Mouse (Mus musculus) forebrain, postnatal 0 days (tissue): Measurements from ENCODE around the gene Gm43191. TPM values are rescaled to one million over a fixed set of nuclear protein-coding genes. Genes with fewer than 3 reads are reported as not detected.
"Not testable (repeated sequence)": the region's sequence is repeated elsewhere in the genome, so short reads cannot be mapped to it uniquely, and the experiment has no call there.

Source experiments
- ATAC-seq: fragments of 200-750 bp; cut with Nextera tagmentation; 2 replicates; pipeline ENCODE4 v1.8.0; 2017; ENCODE audit warnings: mild to moderate bottlenecking, moderate library complexity
- DNase-seq: peaks from one replicate; pipeline ENCODE4 v3.0.0-alpha.2; 2015
- H3K27ac ChIP-seq: fragments of 300-500 bp; sonication (generic); 2 replicates; pipeline ENCODE4 v1.5.1; 2014; ENCODE audit warnings: low read depth, mild to moderate bottlenecking, antibody characterized with exemption, low read length, moderate library complexity, mixed read lengths
- H3K27me3 ChIP-seq: fragments of 300-500 bp; sonication (generic); 2 replicates; pipeline ENCODE4 v1.6.1; 2014; ENCODE audit warnings: mild to moderate bottlenecking, low read length, mixed read lengths; ENCODE audit not compliant: insufficient read depth
- H3K36me3 ChIP-seq: fragments of 300-500 bp; sonication (generic); 2 replicates; pipeline ENCODE4 v1.6.1; 2014; ENCODE audit warnings: mild to moderate bottlenecking, moderate library complexity; ENCODE audit not compliant: insufficient read depth
- H3K4me1 ChIP-seq: fragments of 300-500 bp; sonication (generic); 2 replicates; pipeline ENCODE4 v1.6.1; 2014; ENCODE audit warnings: antibody characterized with exemption; ENCODE audit not compliant: insufficient read depth
- H3K4me2 ChIP-seq: fragments of 300-500 bp; sonication (generic); 2 replicates; pipeline ENCODE4 v1.6.1; 2014; ENCODE audit warnings: low read depth, mild to moderate bottlenecking, moderate library complexity
- H3K4me3 ChIP-seq: fragments of 300-500 bp; sonication (generic); 2 replicates; pipeline ENCODE4 v1.5.1; 2014; ENCODE audit warnings: low read depth, low read length, mixed read lengths
- H3K9ac ChIP-seq: fragments of 300-500 bp; sonication (generic); 2 replicates; pipeline ENCODE4 v1.6.1; 2014; ENCODE audit warnings: mild to moderate bottlenecking
- H3K9me3 ChIP-seq: fragments of 300-500 bp; sonication (generic); 2 replicates; pipeline ENCODE4 v1.6.1; 2016; ENCODE audit warnings: low read length
- CTCF ChIP-seq: sonication (generic); IDR thresholded peaks from 2 replicates; pipeline ENCODE4 v1.5.1; 2016; ENCODE audit warnings: antibody characterized with exemption, control low read depth, low read depth
- WGBS: fragments of 180-500 bp; shearing (Covaris S2); extraction: QIAGEN DNeasy Blood & Tissue Kit; methylation state at CpG from one replicate; pipeline ENCODE4 v1.1.7; 2014; 5-methylcytosine and 5-hydroxymethylcytosine counted together
- polyA plus RNA-seq: library from polyadenylated mRNA; unstranded; fragments of >200 nt; fragmentation: Nextera tagmentation; extraction: Ambion mirVana; gene quantifications from 2 replicates; pipeline ENCODE4 v1.2.1, GENCODE M21; 2015
- total RNA-seq: library from RNA; depleted of rRNA; stranded (reverse); fragments of >200 nt; gene quantifications from 2 replicates; pipeline ENCODE4 v1.2.3, GENCODE M21; 2014

Gene Gm43191
- total and polyA plus RNA-seq, 2 experiments from 2014 or later, result not detected

DNA sequence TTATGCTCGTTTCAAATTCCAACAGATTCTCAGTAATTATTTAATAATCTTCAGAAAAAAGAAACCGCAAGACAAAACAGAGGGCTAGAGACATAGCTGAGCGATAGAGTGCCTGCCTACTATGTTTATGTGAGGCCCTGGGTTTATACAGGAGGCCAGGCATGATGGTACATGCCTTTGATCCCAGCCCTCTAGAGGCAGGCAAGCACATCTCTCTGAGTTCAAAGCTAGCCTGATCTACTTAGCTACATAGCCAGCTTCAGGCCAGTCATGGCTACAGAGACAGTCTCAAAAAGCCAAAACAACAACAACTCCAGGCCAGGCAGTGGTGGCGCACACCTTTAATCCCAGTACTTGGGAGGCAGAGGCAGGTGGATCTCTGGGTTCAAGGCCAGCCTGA is 20.5 kb upstream of the Gm43191 start:
- no peaks in the 10 kb centered on the region for H3K36me3 ChIP-seq
- no peak for TF ChIP-seq CTCF
- H3K4me1 ChIP-seq, result no peaks in the 10 kb centered on the region
- no peak overlapping the region for H3K4me3 ChIP-seq
- DNase-seq (no peak), ATAC-seq (no peak)
- no peaks in the 10 kb centered on the region for H3K27me3 ChIP-seq
- WGBS, result 94% methylated on average over 4 of the region's 4 CpGs
- H3K27ac ChIP-seq, result no peak overlapping the region
- no peak overlapping the region for H3K4me2 ChIP-seq
- no peaks in the 10 kb centered on the region for H3K9me3 ChIP-seq
- no peak overlapping the region for H3K9ac ChIP-seq

DNA sequence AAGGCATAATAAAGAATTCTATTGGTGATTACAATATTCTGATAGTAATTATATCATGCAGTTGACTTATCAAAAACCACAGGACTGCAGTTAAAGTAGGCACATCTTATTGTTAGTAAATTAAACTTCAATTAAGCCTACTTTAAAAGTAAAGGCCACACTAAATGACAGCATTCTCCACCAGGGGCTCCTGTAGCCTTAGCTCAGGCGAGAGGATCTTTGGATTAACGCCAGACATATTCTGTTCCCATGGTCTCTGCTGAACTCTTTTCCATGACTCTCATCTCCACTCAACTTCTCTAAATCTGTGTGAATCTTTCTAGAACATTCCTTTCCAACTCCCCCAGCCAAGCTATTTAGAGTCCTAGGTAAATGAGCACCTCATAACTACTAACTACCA is 17.7 kb upstream of the Gm43191 start:
- ATAC-seq, result no peak

DNA sequence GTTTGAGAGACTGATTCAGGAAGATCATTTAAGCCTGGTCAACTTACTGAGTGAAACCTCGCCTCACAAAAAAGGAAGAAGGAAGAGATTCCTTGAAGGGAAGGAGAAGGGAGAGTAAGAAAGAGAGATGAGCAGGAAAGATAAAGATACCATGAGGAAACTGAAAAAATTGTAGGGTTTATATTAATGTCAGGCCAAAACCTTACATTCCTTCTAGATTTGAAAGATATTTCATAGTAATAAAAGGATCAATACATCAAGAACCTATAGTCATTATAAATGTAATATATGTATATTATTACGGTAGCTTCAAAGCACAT is 14.6 kb upstream of the Gm43191 start:
- no peaks in the 10 kb centered on the region for H3K27me3 ChIP-seq
- no peaks in the 10 kb centered on the region for H3K4me1 ChIP-seq
- TF ChIP-seq CTCF, result no peak
- ATAC-seq (no peak), DNase-seq (no peak)
- no peaks in the 10 kb centered on the region for H3K9me3 ChIP-seq
- no peak overlapping the region for H3K4me3 ChIP-seq
- H3K4me2 ChIP-seq, result no peak overlapping the region
- H3K27ac ChIP-seq, result no peak overlapping the region
- no peaks in the 10 kb centered on the region for H3K36me3 ChIP-seq
- WGBS, result 95% methylated on average over 2 of the region's 2 CpGs
- no peak overlapping the region for H3K9ac ChIP-seq

More for the DNA sequence above, 17.7 kb upstream of the Gm43191 start:
- no peaks in the 10 kb centered on the region for H3K27me3 ChIP-seq
- no peaks in the 10 kb centered on the region for H3K36me3 ChIP-seq
- no peak overlapping the region for H3K9ac ChIP-seq
- no peak for DNase-seq
- no peak overlapping the region for H3K4me3 ChIP-seq
- H3K9me3 ChIP-seq, result no peaks in the 10 kb centered on the region
- H3K4me2 ChIP-seq, result no peak overlapping the region
- H3K4me1 ChIP-seq, result no peaks in the 10 kb centered on the region
- H3K27ac ChIP-seq, result no peak overlapping the region
- no peak for TF ChIP-seq CTCF
- WGBS, result 48% methylated on average over 2 of the region's 2 CpGs

DNA sequence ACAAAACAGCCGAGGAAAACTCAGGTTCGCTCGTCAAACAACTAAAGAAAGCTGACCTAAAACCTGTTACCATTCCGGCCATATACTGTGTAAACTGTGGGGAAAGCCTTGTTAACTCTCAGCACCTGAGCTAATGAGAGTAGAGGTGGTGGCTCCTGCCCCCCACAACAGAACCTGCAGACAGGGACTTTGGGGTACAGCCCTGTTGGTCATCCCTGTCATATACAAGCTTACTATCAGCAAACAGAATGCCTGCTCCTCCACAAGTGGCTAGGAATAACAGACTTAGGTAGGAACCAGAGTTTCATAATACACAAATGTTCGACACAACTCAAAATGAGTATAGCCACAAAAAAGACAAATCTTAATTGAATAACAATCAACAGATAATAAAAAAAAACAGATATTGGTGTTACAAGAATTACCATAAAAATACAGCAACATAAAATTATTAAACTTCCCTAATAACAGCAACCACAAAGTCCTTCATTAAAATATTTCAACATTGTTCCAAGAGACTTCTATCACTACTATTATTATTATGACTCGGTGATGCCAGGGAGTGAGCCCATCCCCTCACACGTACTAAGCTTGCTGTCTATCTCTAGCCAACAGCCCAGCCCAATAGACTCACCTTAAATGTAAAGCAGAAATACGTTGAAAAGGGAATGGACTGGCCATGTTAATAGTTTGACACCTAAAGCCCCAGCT is 14.1 kb upstream of the Gm43191 start:
- H3K4me1 ChIP-seq, result no peaks in the 10 kb centered on the region
- no peak overlapping the region for H3K4me3 ChIP-seq
- no peak for TF ChIP-seq CTCF
- ATAC-seq, result no peak
- no peaks in the 10 kb centered on the region for H3K27me3 ChIP-seq
- DNase-seq, result no peak
- 89% methylated on average over 8 of the region's 8 CpGs for WGBS
- no peak overlapping the region for H3K9ac ChIP-seq
- H3K36me3 ChIP-seq, result no peaks in the 10 kb centered on the region
- H3K4me2 ChIP-seq, result no peak overlapping the region
- H3K9me3 ChIP-seq, result no peaks in the 10 kb centered on the region
- no peak overlapping the region for H3K27ac ChIP-seq

DNA sequence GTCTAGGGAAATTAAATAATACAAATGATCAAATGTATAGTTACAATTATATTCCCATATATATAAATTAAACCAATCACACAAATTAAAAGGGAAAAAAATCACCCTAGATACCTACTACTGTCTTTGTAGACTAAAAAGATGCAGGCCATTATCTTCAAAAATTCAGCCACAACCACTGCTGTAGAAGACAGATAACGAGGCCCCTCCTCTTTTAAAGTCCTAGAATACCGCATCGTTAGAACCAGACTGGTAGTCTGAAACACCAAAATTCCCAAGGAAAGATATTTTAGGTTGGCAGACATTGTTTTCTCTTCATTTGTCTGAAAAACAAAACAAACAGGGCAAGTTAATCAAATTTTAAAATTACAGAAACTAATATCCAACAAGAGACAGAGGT is 13.3 kb upstream of the Gm43191 start:
- H3K27me3 ChIP-seq, result no peaks in the 10 kb centered on the region
- TF ChIP-seq CTCF, result no peak
- H3K4me1 ChIP-seq, result no peaks in the 10 kb centered on the region
- H3K9ac ChIP-seq, result no peak overlapping the region
- no peaks in the 10 kb centered on the region for H3K9me3 ChIP-seq
- WGBS, result 63% methylated on average over 3 of the region's 3 CpGs
- no peak overlapping the region for H3K27ac ChIP-seq
- DNase-seq (no peak), ATAC-seq (no peak)
- H3K4me3 ChIP-seq, result no peak overlapping the region
- H3K4me2 ChIP-seq, result no peak overlapping the region
- H3K36me3 ChIP-seq, result no peaks in the 10 kb centered on the region

DNA sequence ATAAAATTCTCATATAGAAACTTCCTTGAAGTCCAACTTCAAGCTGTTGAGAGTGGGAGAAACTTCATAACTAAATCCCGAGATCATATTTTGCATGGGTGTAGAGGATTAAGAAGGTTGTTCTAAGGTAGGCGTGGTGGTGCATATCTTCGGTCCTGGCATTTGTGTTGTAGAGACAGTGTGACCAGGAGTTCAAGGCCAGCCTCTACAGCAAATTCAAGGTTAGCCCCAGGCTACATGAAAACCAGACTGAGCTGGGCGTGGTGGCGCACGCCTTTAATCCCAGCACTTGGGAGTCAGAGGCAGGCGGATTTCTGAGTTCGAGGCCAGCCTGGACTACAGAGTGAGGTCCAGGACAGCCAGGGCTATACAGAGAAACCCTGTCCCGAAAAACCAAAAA is 16.8 kb downstream of the Gm43191 start:
- not testable (repeated sequence) for H3K27ac ChIP-seq, H3K9me3 ChIP-seq, H3K4me1 ChIP-seq, H3K36me3 ChIP-seq, DNase-seq, H3K4me2 ChIP-seq, H3K4me3 ChIP-seq, ATAC-seq, H3K9ac ChIP-seq, H3K27me3 ChIP-seq
- WGBS, result 95% methylated on average over 9 of the region's 9 CpGs

DNA sequence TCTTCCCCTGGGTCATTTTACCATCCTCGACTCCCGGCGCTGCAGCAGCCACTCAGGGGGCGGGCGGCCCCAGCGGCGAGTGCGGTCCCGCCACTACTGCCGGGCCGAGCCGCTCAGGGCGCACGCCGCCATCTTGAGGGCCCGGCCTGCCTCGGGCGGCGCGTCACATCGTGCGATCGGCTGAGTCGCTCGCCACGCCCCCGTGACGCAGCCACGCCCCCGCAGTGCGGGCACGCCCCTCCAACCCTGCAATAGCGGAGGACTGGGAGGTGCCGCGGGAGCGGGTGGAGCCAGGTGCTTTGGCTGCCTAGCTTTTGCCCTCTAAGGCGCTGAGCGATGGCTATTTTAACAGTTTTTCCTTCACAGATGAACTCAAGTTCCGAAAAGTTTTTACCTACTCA is 18.6 kb downstream of the Gm43191 start, which contains the start of gene Mfsd14a:
Gene Mfsd14a (minus strand): TSS at position 215 of the 401 bp plus-strand sequence.
- no peak for TF ChIP-seq CTCF
- 2% methylated on average over 39 of the region's 39 CpGs for WGBS
- Histone ChIP-seq H3K4me1 (peaks cover 7% of the 10 kb centered on the region; the same call in 1 of the 2 replicates), H3K4me2 (peak within 1 kb of the TSS; percentile 69), H3K36me3 (no peaks in the 10 kb centered on the region), H3K4me3 (peak within 1 kb of the TSS; percentile 91), H3K9me3 (no peaks in the 10 kb centered on the region), H3K9ac (peak within 1 kb of the TSS; percentile 93), H3K27me3 (no peaks in the 10 kb centered on the region), H3K27ac (peak within 1 kb of the TSS; percentile 91)
- peak; percentile 94 for DNase-seq
- peak; percentile 99 for ATAC-seq
